Mouse (Mus musculus): ENCODE measurements around the gene Gtf2ird1. TPM values are rescaled to one million over a fixed set of nuclear protein-coding genes. Genes with fewer than 3 reads are reported as not detected.

The Gtf2ird1 gene
- polyA plus RNA-seq, 1 experiment from 2014 or later: 75.6 TPM

GRCm38 (mm10) chr5:134445208-134445831 lies 11.2 kb downstream of the Gtf2ird1 start:
- ATAC-seq (ENCODE audit: insufficient read depth, low FRiP score, low TSS enrichment) (no peak), DNase-seq (ENCODE audit: low spot score) (no peak)
- Histone ChIP-seq H3K4me1 (ENCODE audit: control insufficient read depth, insufficient read depth, low read length) (peaks cover 5% of the 10 kb centered on the region; the same call in 1 of the 2 replicates), H3K4me3 (ENCODE audit: low read depth, low read length) (no peak overlapping the region), H3K9me3 (ENCODE audit: control insufficient read depth, low read length) (no peaks in the 10 kb centered on the region), H3K4me2 (ENCODE audit: low read depth) (no peak overlapping the region), H3K36me3 (ENCODE audit: control insufficient read depth, insufficient read depth, low read length) (no peaks in the 10 kb centered on the region; the same call in none of the 2 replicates), H3K27me3 (ENCODE audit: control insufficient read depth, insufficient read depth, low read length) (no peaks in the 10 kb centered on the region), H3K27ac (ENCODE audit: low read depth, low read length) (no peak overlapping the region), H3K9ac (ENCODE audit: low read length) (no peak overlapping the region)
- WGBS: 71% methylated on average over 10 of the region's 10 CpGs

GRCm38 (mm10) chr5:134444473-134444872 lies 12.0 kb downstream of the Gtf2ird1 start:
- WGBS: 96% methylated on average over 7 of the region's 7 CpGs
- Histone ChIP-seq H3K27me3 (ENCODE audit: control insufficient read depth, insufficient read depth, low read length) (no peaks in the 10 kb centered on the region), H3K36me3 (ENCODE audit: control insufficient read depth, insufficient read depth, low read length) (peaks cover 4% of the 10 kb centered on the region), H3K4me3 (ENCODE audit: low read depth, low read length) (no peak overlapping the region), H3K9ac (ENCODE audit: low read length) (no peak overlapping the region), H3K4me2 (ENCODE audit: low read depth) (no peak overlapping the region), H3K27ac (ENCODE audit: low read depth, low read length) (no peak overlapping the region), H3K4me1 (ENCODE audit: control insufficient read depth, insufficient read depth, low read length) (peaks cover 5% of the 10 kb centered on the region; the same call in 1 of the 2 replicates), H3K9me3 (ENCODE audit: control insufficient read depth, low read length) (no peaks in the 10 kb centered on the region)
- DNase-seq (ENCODE audit: low spot score) (no peak), ATAC-seq (ENCODE audit: insufficient read depth, low FRiP score, low TSS enrichment) (no peak)

GRCm38 (mm10) chr5:134442066-134442465 lies 14.4 kb downstream of the Gtf2ird1 start:
- H3K4me1 ChIP-seq (ENCODE audit: control insufficient read depth, insufficient read depth, low read length): peaks cover 5% of the 10 kb centered on the region; the same call in 1 of the 2 replicates
- no peak for ATAC-seq (ENCODE audit: insufficient read depth, low FRiP score, low TSS enrichment)
- H3K4me3 ChIP-seq (ENCODE audit: low read depth, low read length): no peak overlapping the region
- WGBS: 85% methylated on average over 3 of the region's 3 CpGs
- H3K9ac ChIP-seq (ENCODE audit: low read length): no peak overlapping the region
- no peak for DNase-seq (ENCODE audit: low spot score)
- peaks cover 5% of the 10 kb centered on the region for H3K36me3 ChIP-seq (ENCODE audit: control insufficient read depth, insufficient read depth, low read length)
- no peaks in the 10 kb centered on the region for H3K9me3 ChIP-seq (ENCODE audit: control insufficient read depth, low read length)
- H3K27ac ChIP-seq (ENCODE audit: low read depth, low read length): no peak overlapping the region
- no peaks in the 10 kb centered on the region for H3K27me3 ChIP-seq (ENCODE audit: control insufficient read depth, insufficient read depth, low read length)
- no peak overlapping the region for H3K4me2 ChIP-seq (ENCODE audit: low read depth)

- H3K4me1 ChIP-seq (ENCODE audit: control insufficient read depth, insufficient read depth, low read length): peaks cover 8% of the 10 kb centered on the region; the same call in 1 of the 2 replicates
- no peak overlapping the region for H3K4me2 ChIP-seq (ENCODE audit: low read depth)
- no peak overlapping the region for H3K9ac ChIP-seq (ENCODE audit: low read length)
- no peaks in the 10 kb centered on the region for H3K27me3 ChIP-seq (ENCODE audit: control insufficient read depth, insufficient read depth, low read length)
- DNase-seq (ENCODE audit: low spot score): no peak
- no peak for ATAC-seq (ENCODE audit: insufficient read depth, low FRiP score, low TSS enrichment)
- H3K36me3 ChIP-seq (ENCODE audit: control insufficient read depth, insufficient read depth, low read length): peaks cover 5% of the 10 kb centered on the region
- WGBS: 80% methylated on average over 3 of the region's 3 CpGs
- H3K4me3 ChIP-seq (ENCODE audit: low read depth, low read length): no peak overlapping the region
- no peaks in the 10 kb centered on the region for H3K9me3 ChIP-seq (ENCODE audit: control insufficient read depth, low read length)
- no peak overlapping the region for H3K27ac ChIP-seq (ENCODE audit: low read depth, low read length)
Observed at GRCm38 (mm10) chr5:134441105-134441504, 15.4 kb downstream of the Gtf2ird1 start.

GRCm38 (mm10) chr5:134440098-134440497 lies 16.4 kb downstream of the Gtf2ird1 start:
- DNase-seq (ENCODE audit: low spot score): no peak
- H3K4me2 ChIP-seq (ENCODE audit: low read depth): no peak overlapping the region
- no peak overlapping the region for H3K27ac ChIP-seq (ENCODE audit: low read depth, low read length)
- 94% methylated on average over 12 of the region's 12 CpGs for WGBS
- no peak overlapping the region for H3K4me3 ChIP-seq (ENCODE audit: low read depth, low read length)
- no peak overlapping the region for H3K9ac ChIP-seq (ENCODE audit: low read length)
- peaks cover 4% of the 10 kb centered on the region; the same call in 1 of the 2 replicates for H3K4me1 ChIP-seq (ENCODE audit: control insufficient read depth, insufficient read depth, low read length)
- H3K36me3 ChIP-seq (ENCODE audit: control insufficient read depth, insufficient read depth, low read length): peaks cover 5% of the 10 kb centered on the region
- H3K27me3 ChIP-seq (ENCODE audit: control insufficient read depth, insufficient read depth, low read length): no peaks in the 10 kb centered on the region
- H3K9me3 ChIP-seq (ENCODE audit: control insufficient read depth, low read length): no peaks in the 10 kb centered on the region
- ATAC-seq (ENCODE audit: insufficient read depth, low FRiP score, low TSS enrichment): no peak

GRCm38 (mm10) chr5:134439481-134439880 lies 17.0 kb downstream of the Gtf2ird1 start:
- Histone ChIP-seq H3K4me2 (ENCODE audit: low read depth) (no peak overlapping the region), H3K27ac (ENCODE audit: low read depth, low read length) (no peak overlapping the region), H3K9ac (ENCODE audit: low read length) (no peak overlapping the region), H3K4me1 (ENCODE audit: control insufficient read depth, insufficient read depth, low read length) (peaks cover 4% of the 10 kb centered on the region; the same call in 1 of the 2 replicates), H3K36me3 (ENCODE audit: control insufficient read depth, insufficient read depth, low read length) (peaks cover 5% of the 10 kb centered on the region), H3K9me3 (ENCODE audit: control insufficient read depth, low read length) (no peaks in the 10 kb centered on the region), H3K27me3 (ENCODE audit: control insufficient read depth, insufficient read depth, low read length) (no peaks in the 10 kb centered on the region), H3K4me3 (ENCODE audit: low read depth, low read length) (no peak overlapping the region)
- DNase-seq (ENCODE audit: low spot score) (no peak), ATAC-seq (ENCODE audit: insufficient read depth, low FRiP score, low TSS enrichment) (no peak)
- 97% methylated on average over 7 of the region's 7 CpGs for WGBS

- Histone ChIP-seq H3K36me3 (ENCODE audit: control insufficient read depth, insufficient read depth, low read length) (peaks cover 5% of the 10 kb centered on the region), H3K27me3 (ENCODE audit: control insufficient read depth, insufficient read depth, low read length) (no peaks in the 10 kb centered on the region), H3K4me1 (ENCODE audit: control insufficient read depth, insufficient read depth, low read length) (peaks cover 7% of the 10 kb centered on the region; the same call in 1 of the 2 replicates), H3K27ac (ENCODE audit: low read depth, low read length) (no peak overlapping the region), H3K9me3 (ENCODE audit: control insufficient read depth, low read length) (no peaks in the 10 kb centered on the region), H3K4me2 (ENCODE audit: low read depth) (no peak overlapping the region), H3K9ac (ENCODE audit: low read length) (no peak overlapping the region), H3K4me3 (ENCODE audit: low read depth, low read length) (no peak overlapping the region)
- 98% methylated on average over 6 of the region's 6 CpGs for WGBS
- ATAC-seq (ENCODE audit: insufficient read depth, low FRiP score, low TSS enrichment) (no peak), DNase-seq (ENCODE audit: low spot score) (no peak)
Observed at GRCm38 (mm10) chr5:134438676-134439425, 17.7 kb downstream of the Gtf2ird1 start.

GRCm38 (mm10) chr5:134437459-134437827 lies 19.1 kb downstream of the Gtf2ird1 start:
- no peak for ATAC-seq (ENCODE audit: insufficient read depth, low FRiP score, low TSS enrichment)
- Histone ChIP-seq H3K9ac (ENCODE audit: low read length) (no peak overlapping the region), H3K4me2 (ENCODE audit: low read depth) (no peak overlapping the region), H3K27me3 (ENCODE audit: control insufficient read depth, insufficient read depth, low read length) (no peaks in the 10 kb centered on the region), H3K4me1 (ENCODE audit: control insufficient read depth, insufficient read depth, low read length) (peaks cover 7% of the 10 kb centered on the region; the same call in 1 of the 2 replicates), H3K4me3 (ENCODE audit: low read depth, low read length) (no peak overlapping the region), H3K36me3 (ENCODE audit: control insufficient read depth, insufficient read depth, low read length) (peaks cover 5% of the 10 kb centered on the region), H3K27ac (ENCODE audit: low read depth, low read length) (no peak overlapping the region), H3K9me3 (ENCODE audit: control insufficient read depth, low read length) (no peaks in the 10 kb centered on the region)
- DNase-seq (ENCODE audit: low spot score): no peak
- 83% methylated on average over 14 of the region's 14 CpGs for WGBS

All from neural tube, embryonic 11.5 days (tissue).